ENCODE assay signal across 16 mouse cellular contexts in the genomic region with DNA sequence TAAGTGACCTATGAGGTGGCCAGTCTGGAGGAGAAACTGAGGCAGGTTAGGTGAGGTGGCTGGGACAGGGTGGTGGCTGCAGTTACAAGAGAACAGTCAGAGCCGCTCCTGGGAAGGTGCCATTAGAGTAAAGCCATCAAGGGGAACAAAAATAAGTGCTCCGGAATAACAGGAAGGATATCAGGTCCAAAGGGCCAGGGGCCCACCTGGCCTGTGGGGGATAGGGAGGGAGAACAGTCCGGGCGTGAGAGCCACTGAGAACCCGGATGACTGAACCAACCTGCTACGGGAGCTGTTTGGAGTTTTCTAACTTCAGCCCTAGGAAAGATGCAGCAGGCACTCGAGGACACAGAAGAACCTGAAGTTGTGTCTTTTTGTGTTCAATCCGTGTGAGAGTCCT.
"Had no signal": no experiment of that assay in that cellular context is flagged by ENCODE, and none has a peak within 500 bp of the region (broad histone marks: within the 10 kb centered on the region; RNA-seq: fewer than 3 reads in every experiment).

No protein-coding gene starts in this region.

- H3K4me3 ChIP-seq: megakaryocyte, embryonic 14.5 days; midbrain, embryonic 13.5 days; myocyte; neural tube, embryonic 13.5 days; neural tube, embryonic 15.5 days; stomach, embryonic 15.5 days had no signal

- H3K9me3 ChIP-seq: midbrain, embryonic 13.5 days; neural tube, embryonic 13.5 days; neural tube, embryonic 15.5 days; stomach, embryonic 15.5 days had no signal

- H3K27ac ChIP-seq: midbrain, embryonic 13.5 days; neural tube, embryonic 13.5 days; neural tube, embryonic 15.5 days; stomach, embryonic 15.5 days; stomach, postnatal 0 days had no signal

- H3K9ac ChIP-seq: lung, embryonic 14.5 days; midbrain, embryonic 13.5 days; neural tube, embryonic 13.5 days; neural tube, embryonic 15.5 days; stomach, embryonic 15.5 days had no signal

- H3K36me3 ChIP-seq: midbrain, embryonic 13.5 days; neural tube, embryonic 13.5 days; neural tube, embryonic 15.5 days; stomach, embryonic 15.5 days had no signal

- ATAC-seq: midbrain, embryonic 13.5 days; midbrain, embryonic 16.5 days had no signal

- DNase-seq: lung, adult 18-20 months; lung, embryonic 14.5 days; lung, postnatal 10 days; lung, postnatal 4 days; right cerebral cortex, postnatal 14 days; thymus, adult 2 months; thymus, postnatal 25 days had no signal

- H3K4me2 ChIP-seq: lung, embryonic 14.5 days; midbrain, embryonic 11.5 days; midbrain, embryonic 13.5 days; neural tube, embryonic 13.5 days; neural tube, embryonic 15.5 days; stomach, embryonic 15.5 days had no signal

- H3K4me1 ChIP-seq: midbrain, embryonic 13.5 days; neural tube, embryonic 13.5 days; neural tube, embryonic 15.5 days; stomach, embryonic 15.5 days had no signal

- H3K27me3 ChIP-seq: midbrain, embryonic 13.5 days; neural tube, embryonic 13.5 days; neural tube, embryonic 15.5 days; stomach, embryonic 15.5 days had no signal
